Mouse (Mus musculus) kidney, postnatal 14 days (tissue): Measurements from ENCODE around the gene Ttyh2.

ENCODE experiments used
- DNase-seq: peaks from one replicate; pipeline ENCODE4 v3.0.0; 2022; ENCODE audit warnings: mixed read lengths

The Ttyh2 gene

GRCm38 (mm10) chr11:114714526-114714925 lies 39.3 kb downstream of the Ttyh2 start:
- no peak for DNase-seq

- peak; percentile 12 for DNase-seq
Observed at GRCm38 (mm10) chr11:114715531-114715930, 40.3 kb downstream of the Ttyh2 start.

- DNase-seq, result no peak
Observed at GRCm38 (mm10) chr11:114720535-114720934, 45.3 kb downstream of the Ttyh2 start.

GRCm38 (mm10) chr11:114722438-114722837 lies 47.2 kb downstream of the Ttyh2 start:
- DNase-seq, result no peak

GRCm38 (mm10) chr11:114723030-114723429 lies 47.8 kb downstream of the Ttyh2 start:
- no peak for DNase-seq

GRCm38 (mm10) chr11:114724787-114725590 lies 49.8 kb downstream of the Ttyh2 start:
- DNase-seq, result no peak

- DNase-seq, result peak; percentile 81
Observed at GRCm38 (mm10) chr11:114726965-114727825, 52.0 kb downstream of the Ttyh2 start, which contains the start of gene Dnaic2. Gene Dnaic2 (plus strand): TSS chr11:114727408.

GRCm38 (mm10) chr11:114727826-114728186 lies 52.6 kb downstream of the Ttyh2 start:
- no peak for DNase-seq

- no peak for DNase-seq
Observed at GRCm38 (mm10) chr11:114728333-114728732, 53.1 kb downstream of the Ttyh2 start.

GRCm38 (mm10) chr11:114729832-114730363 lies 54.7 kb downstream of the Ttyh2 start:
- no peak for DNase-seq

- no peak for DNase-seq
Observed at GRCm38 (mm10) chr11:114731711-114732110, 56.5 kb downstream of the Ttyh2 start.

GRCm38 (mm10) chr11:114732890-114733289 lies 57.7 kb downstream of the Ttyh2 start:
- DNase-seq, result no peak

- no peak for DNase-seq
Observed at GRCm38 (mm10) chr11:114736111-114736510, 60.9 kb downstream of the Ttyh2 start.

- peak; percentile 62 for DNase-seq
Observed at GRCm38 (mm10) chr11:114736913-114737624, 61.8 kb downstream of the Ttyh2 start.

GRCm38 (mm10) chr11:114740598-114740997 lies 65.4 kb downstream of the Ttyh2 start:
- peak; percentile 25 for DNase-seq

GRCm38 (mm10) chr11:114741451-114741850 lies 66.2 kb downstream of the Ttyh2 start:
- DNase-seq, result no peak

GRCm38 (mm10) chr11:114745134-114745533 lies 69.9 kb downstream of the Ttyh2 start:
- DNase-seq, result peak; percentile 89

- no peak for DNase-seq
Observed at GRCm38 (mm10) chr11:114747564-114748138, 72.4 kb downstream of the Ttyh2 start.

- peak; percentile 79 for DNase-seq
Observed at GRCm38 (mm10) chr11:114764820-114765818, 89.9 kb downstream of the Ttyh2 start, which contains the start of gene Kif19a. Gene Kif19a (plus strand): TSS chr11:114765388.

- DNase-seq, result no peak
Observed at GRCm38 (mm10) chr11:114769911-114770310, 94.7 kb downstream of the Ttyh2 start.
